Mouse (Mus musculus) midbrain, embryonic 10.5 days (tissue): Measurements from ENCODE around the gene Rassf4. TPM values are rescaled to one million over a fixed set of nuclear protein-coding genes. Genes with fewer than 3 reads are reported as not detected.
"Not testable (repeated sequence)": the region's sequence is repeated elsewhere in the genome, so short reads cannot be mapped to it uniquely, and the experiment has no call there.

Source experiments
- DNase-seq: peaks from one replicate; pipeline ENCODE4 v3.0.0-alpha.2; 2017; ENCODE audit warnings: low spot score
- H3K27ac ChIP-seq: fragments of 300-500 bp; sonication (generic); replicated peaks from 2 replicates; pipeline ENCODE4 v1.5.1; 2016; ENCODE audit warnings: mild to moderate bottlenecking
- H3K27me3 ChIP-seq: fragments of 300-500 bp; sonication (generic); 2 replicates; pipeline ENCODE4 v1.6.1; 2016; ENCODE audit warnings: low read depth, mild to moderate bottlenecking; ENCODE audit not compliant: poor library complexity, severe bottlenecking
- H3K36me3 ChIP-seq: fragments of 300-500 bp; sonication (generic); 2 replicates; pipeline ENCODE4 v1.6.1; 2016; ENCODE audit warnings: mild to moderate bottlenecking, moderate library complexity
- H3K4me1 ChIP-seq: fragments of 300-500 bp; sonication (generic); 2 replicates; pipeline ENCODE4 v1.6.1; 2016
- H3K4me3 ChIP-seq: fragments of 300-500 bp; sonication (generic); 2 replicates; pipeline ENCODE4 v1.5.1; 2016; ENCODE audit warnings: mild to moderate bottlenecking, moderate library complexity
- H3K9me3 ChIP-seq: fragments of 300-500 bp; sonication (generic); replicated peaks from 2 replicates; pipeline ENCODE4 v1.6.1; 2016; ENCODE audit warnings: mild to moderate bottlenecking
- WGBS: fragments of 180-500 bp; shearing (Covaris S2); methylation state at CpG from one replicate; pipeline ENCODE4 v1.1.7; 2016; 5-methylcytosine and 5-hydroxymethylcytosine counted together
- microRNA-seq: library from miRNA; unstranded; fragments of <30 nt; microRNA quantifications from one replicate; pipeline ENCODE4, GENCODE M21; 2017
- polyA plus RNA-seq: library from polyadenylated mRNA; unstranded; fragments of >200 nt; fragmentation: Nextera tagmentation; extraction: Ambion mirVana; gene quantifications from 2 replicates; pipeline ENCODE4 v1.2.1, GENCODE M21; 2016

Gene Rassf4
- polyA plus RNA-seq, 1 experiment from 2014 or later = 35.7 TPM

- peaks cover 31% of the 10 kb centered on the region for H3K36me3 ChIP-seq
- DNase-seq = peak; percentile 87
- H3K9me3 ChIP-seq = no peaks in the 10 kb centered on the region
- H3K4me1 ChIP-seq = peaks cover 23% of the 10 kb centered on the region
- WGBS = 2% methylated on average over 56 of the region's 56 CpGs
- H3K27me3 ChIP-seq = no peaks in the 10 kb centered on the region
- peak within 1 kb of the TSS; percentile 91 for H3K4me3 ChIP-seq
- peak within 1 kb of the TSS; percentile 100 for H3K27ac ChIP-seq
Observed at GRCm38 (mm10) chr6:116628539-116629171, 45.1 kb downstream of the Rassf4 start, which contains the start of gene Zfp422. Gene Zfp422 (minus strand): TSS chr6:116628999.

- Histone ChIP-seq H3K4me1 (peaks cover 23% of the 10 kb centered on the region), H3K4me3 (peak overlapping the region; percentile 91), H3K9me3 (no peaks in the 10 kb centered on the region), H3K27me3 (no peaks in the 10 kb centered on the region), H3K27ac (peak overlapping the region; percentile 100), H3K36me3 (peaks cover 31% of the 10 kb centered on the region)
- no peak for DNase-seq
- 30% methylated on average over 9 of the region's 9 CpGs for WGBS
Observed at GRCm38 (mm10) chr6:116628095-116628494, 45.7 kb downstream of the Rassf4 start.

GRCm38 (mm10) chr6:116626417-116626816 is 47.3 kb downstream of the Rassf4 start:
- H3K9me3 ChIP-seq, H3K4me3 ChIP-seq, H3K27ac ChIP-seq, H3K27me3 ChIP-seq, DNase-seq: not testable (repeated sequence)
- peaks cover 31% of the 10 kb centered on the region for H3K36me3 ChIP-seq
- WGBS = 96% methylated on average over 9 of the region's 9 CpGs
- peaks cover 23% of the 10 kb centered on the region for H3K4me1 ChIP-seq

- H3K4me3 ChIP-seq = no peak overlapping the region
- no peak overlapping the region for H3K27ac ChIP-seq
- WGBS = 70% methylated on average over 8 of the region's 8 CpGs
- no peak for DNase-seq
- H3K36me3 ChIP-seq = peaks cover 23% of the 10 kb centered on the region
- no peaks in the 10 kb centered on the region for H3K9me3 ChIP-seq
- H3K27me3 ChIP-seq = no peaks in the 10 kb centered on the region
- peaks cover 4% of the 10 kb centered on the region; the same call in 1 of the 2 replicates for H3K4me1 ChIP-seq
Observed at GRCm38 (mm10) chr6:116621318-116622023, 52.3 kb downstream of the Rassf4 start.

GRCm38 (mm10) chr6:116618073-116618472 is 55.7 kb downstream of the Rassf4 start:
- no peak overlapping the region for H3K4me3 ChIP-seq
- no peaks in the 10 kb centered on the region for H3K4me1 ChIP-seq
- no peaks in the 10 kb centered on the region for H3K9me3 ChIP-seq
- DNase-seq = no peak
- H3K27ac ChIP-seq = no peak overlapping the region
- no peaks in the 10 kb centered on the region for H3K36me3 ChIP-seq
- H3K27me3 ChIP-seq = no peaks in the 10 kb centered on the region

GRCm38 (mm10) chr6:116615719-116616118 is 58.0 kb downstream of the Rassf4 start:
- Histone ChIP-seq H3K36me3 (no peaks in the 10 kb centered on the region), H3K27ac (no peak overlapping the region), H3K4me3 (no peak overlapping the region), H3K4me1 (no peaks in the 10 kb centered on the region), H3K9me3 (no peaks in the 10 kb centered on the region), H3K27me3 (no peaks in the 10 kb centered on the region)
- WGBS = 91% methylated on average over 2 of the region's 2 CpGs
- DNase-seq = no peak

- 40% methylated on average over 4 of the region's 4 CpGs for WGBS
- Histone ChIP-seq H3K4me1 (no peaks in the 10 kb centered on the region), H3K4me3 (no peak overlapping the region), H3K27me3 (no peaks in the 10 kb centered on the region), H3K9me3 (no peaks in the 10 kb centered on the region), H3K27ac (no peak overlapping the region), H3K36me3 (no peaks in the 10 kb centered on the region)
- DNase-seq = no peak
Observed at GRCm38 (mm10) chr6:116607230-116607629, 66.5 kb downstream of the Rassf4 start.

GRCm38 (mm10) chr6:116600969-116601368 is 72.8 kb downstream of the Rassf4 start:
- not testable (repeated sequence) for H3K36me3 ChIP-seq, DNase-seq, H3K27ac ChIP-seq, H3K4me3 ChIP-seq, H3K27me3 ChIP-seq, H3K4me1 ChIP-seq, H3K9me3 ChIP-seq

- 76% methylated on average over 4 of the region's 4 CpGs for WGBS
- no peaks in the 10 kb centered on the region for H3K36me3 ChIP-seq
Observed at GRCm38 (mm10) chr6:116584095-116584494, 89.7 kb downstream of the Rassf4 start, which contains the start of gene Olfr215. Gene Olfr215 (minus strand): TSS chr6:116584195.

More at GRCm38 (mm10) chr6:116584095-116584494, 89.7 kb downstream of the Rassf4 start, which contains the start of gene Olfr215:
- Histone ChIP-seq H3K27me3 (no peaks in the 10 kb centered on the region), H3K27ac (no peak within 1 kb of the TSS), H3K4me1 (peaks cover 4% of the 10 kb centered on the region; the same call in 1 of the 2 replicates), H3K9me3 (no peaks in the 10 kb centered on the region), H3K4me3 (no peak within 1 kb of the TSS)
- DNase-seq = no peak

Small RNA genes lying within 50 kb of the gene (microRNA-seq; reads per million reads assigned to microRNA genes)
- 1.2 reads per million for gene Mir7043

Other genes with a start within 250 kb of the Rassf4 start
- 0.77 and 1.1 TPM in 2 replicates for gene Alox5, start 212.8 kb downstream of the Rassf4 start, polyA plus RNA-seq
- not detected in 2 replicates for gene Olfr211, start 184.9 kb downstream of the Rassf4 start, polyA plus RNA-seq
- not detected in 2 replicates for gene Olfr212, start 167.4 kb downstream of the Rassf4 start, polyA plus RNA-seq
- not detected in 2 replicates for gene Olfr213, start 135.5 kb downstream of the Rassf4 start, polyA plus RNA-seq
- 0.69 and 0.79 TPM in 2 replicates for gene Gm5580, start 122.8 kb downstream of the Rassf4 start, polyA plus RNA-seq
- not detected in 2 replicates for gene Olfr214, start 119.7 kb downstream of the Rassf4 start, polyA plus RNA-seq
- not detected in 2 replicates for gene Olfr215, start 89.8 kb downstream of the Rassf4 start, polyA plus RNA-seq
- 308 and 322 TPM in 2 replicates for gene Zfp422, start 45.0 kb downstream of the Rassf4 start, polyA plus RNA-seq
- 8.6 and 9.2 TPM in 2 replicates for gene Depp1, start 23.3 kb downstream of the Rassf4 start, polyA plus RNA-seq
- gene Tmem72, start 43.0 kb upstream of the Rassf4 start, polyA plus RNA-seq = 0.02 and 0.06 TPM in 2 replicates